Comparison of ENCODE assay signal across 19 mouse cellular contexts in the genomic region with DNA sequence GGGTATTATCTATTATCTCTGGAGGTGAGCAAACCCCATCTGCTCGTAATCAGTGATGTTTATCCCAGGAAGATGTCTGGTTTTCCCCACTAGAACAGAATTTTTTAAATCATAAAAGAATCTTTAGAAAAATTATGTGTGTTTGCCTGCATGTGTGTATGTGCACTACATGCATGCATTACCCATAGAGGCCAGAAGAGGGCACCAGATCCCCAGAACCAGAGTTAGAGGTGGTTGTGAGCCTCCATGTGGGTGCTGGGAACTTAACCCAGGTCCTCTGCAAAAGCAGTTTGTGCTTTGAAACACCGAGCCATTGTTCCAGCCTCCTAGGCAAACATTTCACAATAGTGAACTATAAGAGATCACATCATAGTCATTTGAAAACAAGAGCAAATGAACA. TPM values are rescaled to one million over a fixed set of nuclear protein-coding genes. Genes with fewer than 3 reads are reported as not detected.
A peak's percentile ranks its signal among the peaks of the same experiment; 100 is the strongest.
DNase-seq lines count a peak whose midpoint lies in the region; ATAC-seq and TF ChIP-seq lines count a peak whose summit lies in the region.
"Had no signal": no experiment of that assay in that cellular context is flagged by ENCODE, and none has a peak within 500 bp of the region (broad histone marks: within the 10 kb centered on the region; RNA-seq: fewer than 3 reads in every experiment).

No protein-coding gene starts in this region.

- H3K36me3 ChIP-seq in heart, embryonic 12.5 days: no peaks in the 10 kb centered on the region
- no peaks in the 10 kb centered on the region for H3K36me3 ChIP-seq in E14TG2a.4 (ENCODE audit: insufficient read depth, low read length)
- H3K36me3 ChIP-seq: embryonic facial prominence, embryonic 15.5 days; forebrain, embryonic 12.5 days; lung, embryonic 15.5 days; neural tube, embryonic 12.5 days had no signal

- H3K9ac ChIP-seq in heart, embryonic 12.5 days: no peak overlapping the region
- H3K9ac ChIP-seq: embryonic facial prominence, embryonic 15.5 days; forebrain, embryonic 12.5 days; lung, embryonic 15.5 days; neural tube, embryonic 12.5 days had no signal

- peak overlapping the region; percentile 50; the same call in 1 of the 2 replicates for H3K27ac ChIP-seq in heart, embryonic 12.5 days (ENCODE audit: poor library complexity, severe bottlenecking)
- H3K27ac ChIP-seq in layer of hippocampus, adult 2 months: no peak overlapping the region
- H3K27ac ChIP-seq: embryonic facial prominence, embryonic 15.5 days; forebrain, embryonic 12.5 days; lung, embryonic 15.5 days; neural tube, embryonic 12.5 days had no signal

- peaks cover 19% of the 10 kb centered on the region for H3K4me1 ChIP-seq in heart, embryonic 12.5 days (replicated peaks)
- no peaks in the 10 kb centered on the region; the same call in 1 of the 2 replicates for H3K4me1 ChIP-seq in E14TG2a.4 (replicated peaks; ENCODE audit: low read depth, low read length)
- H3K4me1 ChIP-seq: lung, embryonic 15.5 days; neural tube, embryonic 12.5 days had no signal

- no peak for ATAC-seq in heart, embryonic 12.5 days (ENCODE audit: insufficient number of reproducible peaks, low FRiP score)
- ATAC-seq in Patski: no peak

- DNase-seq in heart, adult 8-10 months (ENCODE audit: low spot score): no peak
- no peak for DNase-seq in layer of hippocampus, adult 2 months (ENCODE audit: low spot score in 2 of 2)
- DNase-seq in layer of hippocampus, adult 11-12 months (ENCODE audit: low spot score): no peak
- DNase-seq in Patski (ENCODE audit: low read depth, low spot score): no peak
- DNase-seq in yolk sac, embryonic 10.5 days (ENCODE audit: low spot score): no peak
- DNase-seq in cerebellum, adult 9-10 months: no peak
- DNase-seq: adrenal gland, adult 2 months; cerebellum, adult 18-20 months; heart, postnatal 14 days had no signal

- no peaks in the 10 kb centered on the region for H3K27me3 ChIP-seq in heart, embryonic 12.5 days (replicated peaks)
- H3K27me3 ChIP-seq in E14TG2a.4 (ENCODE audit: insufficient read depth, low read length): peaks cover 10% of the 10 kb centered on the region
- no peaks in the 10 kb centered on the region for H3K27me3 ChIP-seq in Patski
- H3K27me3 ChIP-seq: embryonic facial prominence, embryonic 15.5 days; lung, embryonic 15.5 days; neural tube, embryonic 12.5 days had no signal

- WGBS in heart, embryonic 12.5 days: 96% methylated on average over 2 of the region's 2 CpGs

- CTCF ChIA-PET in Patski (lab: Charles Lee): no interaction called here

- no peak overlapping the region for H3K4me3 ChIP-seq in heart, embryonic 12.5 days
- H3K4me3 ChIP-seq in layer of hippocampus, adult 2 months: no peak overlapping the region
- no peak overlapping the region for H3K4me3 ChIP-seq in E14TG2a.4 (replicated peaks; ENCODE audit: low read length)
- H3K4me3 ChIP-seq: embryonic facial prominence, embryonic 15.5 days; forebrain, embryonic 12.5 days; lung, embryonic 15.5 days; megakaryocyte, embryonic 14.5 days; neural tube, embryonic 12.5 days had no signal

- peak; percentile 56 for TF ChIP-seq CTCF in layer of hippocampus, adult 2 months (conservative IDR thresholded peaks at IDR 0.05)
- peak; percentile 60 for TF ChIP-seq CTCF in E14TG2a.4 (conservative IDR thresholded peaks at IDR 0.05; ENCODE audit: low read length)
- peak; percentile 55 for TF ChIP-seq CTCF in Patski (IDR thresholded peaks at IDR 0.05)

- no peak overlapping the region for H3K4me2 ChIP-seq in heart, embryonic 12.5 days
- H3K4me2 ChIP-seq: embryonic facial prominence, embryonic 15.5 days; forebrain, embryonic 12.5 days; lung, embryonic 15.5 days; neural tube, embryonic 12.5 days had no signal

- in situ Hi-C loops in Patski (cut with MboI; ENCODE audit: low pct_unique_long_range_greater_than_20kb): no loop called here

- peaks cover 5% of the 10 kb centered on the region; the same call in 1 of the 2 replicates for H3K9me3 ChIP-seq in heart, embryonic 12.5 days (replicated peaks)
- peaks cover 12% of the 10 kb centered on the region for H3K9me3 ChIP-seq in E14TG2a.4 (ENCODE audit: low read length)

- POLR2A ChIA-PET in Patski (lab: Charles Lee): no interaction called here

RNA-seq across cellular contexts. Expression of gene Ppfibp1, which starts 11.5 kb away (rescaled TPM):
- 83.9 and 84.8 TPM in 2 replicates for polyA plus RNA-seq in heart, embryonic 12.5 days (2016; fragmentation: Nextera tagmentation; extraction: Ambion mirVana)
- total RNA-seq in heart, adult 8-10 months (2022): 100 to 1,000 TPM; 101 to 127 (median 122) TPM
- total RNA-seq in layer of hippocampus, adult 2 months (2021): 10 to 100 TPM; 35.3 to 40.6 TPM
- polyA plus RNA-seq in Patski (2021): 138 TPM

RNA-seq across cellular contexts. Expression of gene Smco2, which starts 26.9 kb away (rescaled TPM):
- polyA plus RNA-seq in heart, embryonic 12.5 days (2016; fragmentation: Nextera tagmentation; extraction: Ambion mirVana): not detected in 2 replicates
- 1 to 10 TPM in 3 of 4 experiments, under 1 TPM in 1; 0.90 to 3.8 (median 2.7) TPM for total RNA-seq in heart, adult 8-10 months (2022)
- not detected for total RNA-seq in layer of hippocampus, adult 2 months (2021)
- not detected for polyA plus RNA-seq in Patski (2021)
- total RNA-seq: adrenal gland, adult 2 months; gastrocnemius, adult 8-10 months had no signal
- polyA plus RNA-seq: adrenal gland, adult 2 months; embryonic facial prominence, embryonic 15.5 days; forebrain, embryonic 12.5 days; kidney, embryonic 14.5 days; limb, embryonic 14.5 days; lung, embryonic 15.5 days; neural tube, embryonic 12.5 days had no signal
